Mouse (Mus musculus): ENCODE results near the gene 1110008P14Rik. TPM values are rescaled to one million over a fixed set of nuclear protein-coding genes. Genes with fewer than 3 reads are reported as not detected.
"Not testable (repeated sequence)": the region's sequence is repeated elsewhere in the genome, so short reads cannot be mapped to it uniquely, and the experiment has no call there.

1110008P14Rik gene
- total RNA-seq, 2 experiments from 2014 or later, result 283 to 350 TPM

- no peak for DNase-seq (ENCODE audit: low spot score in 2 of 2)
These were observed 7.5 kb downstream of the 1110008P14Rik start for GRCm38 (mm10) chr2:32374191-32374590.

- DNase-seq (ENCODE audit: low spot score in 2 of 2), result no peak
These were observed 14.4 kb downstream of the 1110008P14Rik start for GRCm38 (mm10) chr2:32367315-32367714.

- DNase-seq (ENCODE audit: low spot score in 2 of 2), result no peak
These were observed 17.6 kb downstream of the 1110008P14Rik start for GRCm38 (mm10) chr2:32364121-32364520.

- no peak for DNase-seq (ENCODE audit: low spot score in 2 of 2)
These were observed 18.2 kb downstream of the 1110008P14Rik start for GRCm38 (mm10) chr2:32363376-32364106.

GRCm38 (mm10) chr2:32362817-32363340, 18.9 kb downstream of the 1110008P14Rik start:
- DNase-seq (ENCODE audit: low spot score in 2 of 2), result peak; percentile 92

- DNase-seq (ENCODE audit: low spot score in 2 of 2), result not testable (repeated sequence)
These were observed 19.5 kb downstream of the 1110008P14Rik start for GRCm38 (mm10) chr2:32362274-32362673.

GRCm38 (mm10) chr2:32361437-32361836, 20.3 kb downstream of the 1110008P14Rik start:
- peak; percentile 80 to 81 for DNase-seq (ENCODE audit: low spot score in 2 of 2)

GRCm38 (mm10) chr2:32360741-32361140, 21.0 kb downstream of the 1110008P14Rik start:
- peak; percentile 84 to 88 for DNase-seq (ENCODE audit: low spot score in 2 of 2)

GRCm38 (mm10) chr2:32358381-32358780, 23.4 kb downstream of the 1110008P14Rik start:
- DNase-seq (ENCODE audit: low spot score in 2 of 2), result no peak

- DNase-seq (ENCODE audit: low spot score in 2 of 2), result no peak
These were observed 24.0 kb downstream of the 1110008P14Rik start for GRCm38 (mm10) chr2:32357710-32358109.

GRCm38 (mm10) chr2:32356216-32356615, 25.5 kb downstream of the 1110008P14Rik start:
- no peak for DNase-seq (ENCODE audit: low spot score in 2 of 2)

GRCm38 (mm10) chr2:32354336-32354895, 27.3 kb downstream of the 1110008P14Rik start:
- DNase-seq (ENCODE audit: low spot score in 2 of 2), result no peak

GRCm38 (mm10) chr2:32353836-32354235, 27.9 kb downstream of the 1110008P14Rik start:
- DNase-seq (ENCODE audit: low spot score in 2 of 2), result no peak

- DNase-seq (ENCODE audit: low spot score in 2 of 2), result peak; percentile 93 to 95
These were observed 28.7 kb downstream of the 1110008P14Rik start, which contains the start of gene Dnm1 for GRCm38 (mm10) chr2:32353007-32353542. Gene Dnm1, minus strand, starts transcription at chr2:32353338.

GRCm38 (mm10) chr2:32352151-32353006, 29.4 kb downstream of the 1110008P14Rik start, which contains the start of gene Ciz1:
Gene Ciz1, plus strand, starts transcription at chr2:32352327.
- peak; percentile 59 to 69 for DNase-seq (ENCODE audit: low spot score in 2 of 2)

- peak in 1 of 2 experiments; percentile 57 for DNase-seq (ENCODE audit: low spot score in 2 of 2)
These were observed 30.2 kb downstream of the 1110008P14Rik start for GRCm38 (mm10) chr2:32351471-32351961.

GRCm38 (mm10) chr2:32350471-32351051, 31.2 kb downstream of the 1110008P14Rik start:
- DNase-seq (ENCODE audit: low spot score in 2 of 2), result no peak

GRCm38 (mm10) chr2:32349625-32350255, 32.0 kb downstream of the 1110008P14Rik start:
- peak; percentile 61 to 74 for DNase-seq (ENCODE audit: low spot score in 2 of 2)

- DNase-seq (ENCODE audit: low spot score in 2 of 2), result peak; percentile 72 to 78
These were observed 33.4 kb downstream of the 1110008P14Rik start for GRCm38 (mm10) chr2:32348311-32348710.

- DNase-seq (ENCODE audit: low spot score in 2 of 2), result no peak
These were observed 34.7 kb downstream of the 1110008P14Rik start for GRCm38 (mm10) chr2:32347019-32347418.

Data from left cerebral cortex, adult 18-20 months (tissue).